Mouse (Mus musculus) inflammation-experienced regulatory T-cells, adult 6 months (primary cell): Measurements from ENCODE around the gene Polr2l. TPM values are rescaled to one million over a fixed set of nuclear protein-coding genes. Genes with fewer than 3 reads are reported as not detected.
A peak's percentile ranks its signal among the peaks of the same experiment; 100 is the strongest.
"Not testable (repeated sequence)": the region's sequence is repeated elsewhere in the genome, so short reads cannot be mapped to it uniquely, and the experiment has no call there.

ENCODE experiments used
- ATAC-seq: one replicate; pipeline ENCODE4 v1.8.0; 2017
- polyA plus RNA-seq, 3 experiments: library from polyadenylated mRNA; unstranded; fragments of 100-300 nt; shearing (Covaris generic); gene quantifications; one replicate each; pipeline ENCODE4 v1.2.1; 2017

Gene Polr2l
- polyA plus RNA-seq, 3 experiments from 2014 or later = 15.7 to 24.9 (median 19.9) TPM

GRCm38 (mm10) chr7:141447110-141447991 is 27.6 kb downstream of the Polr2l start, which contains the start of gene Rplp2:
TSS of gene Rplp2 (plus strand) at chr7:141447370.
- ATAC-seq = peak; percentile 89

GRCm38 (mm10) chr7:141446374-141446773 is 28.6 kb downstream of the Polr2l start:
- not testable (repeated sequence) for ATAC-seq

GRCm38 (mm10) chr7:141443828-141444237 is 31.1 kb downstream of the Polr2l start, which contains the start of gene Pidd1:
TSS of gene Pidd1 (minus strand) at chr7:141444025.
- peak; percentile 36 for ATAC-seq

- ATAC-seq = no peak
These were observed 31.7 kb downstream of the Polr2l start for GRCm38 (mm10) chr7:141443081-141443821.

- no peak for ATAC-seq
These were observed 32.7 kb downstream of the Polr2l start for GRCm38 (mm10) chr7:141442199-141442598.

- ATAC-seq = no peak
These were observed 33.5 kb downstream of the Polr2l start for GRCm38 (mm10) chr7:141441460-141441859.

GRCm38 (mm10) chr7:141440613-141441012 is 34.3 kb downstream of the Polr2l start:
- ATAC-seq = no peak

GRCm38 (mm10) chr7:141439811-141440210 is 35.1 kb downstream of the Polr2l start:
- ATAC-seq = no peak

- ATAC-seq = no peak
These were observed 35.7 kb downstream of the Polr2l start for GRCm38 (mm10) chr7:141439140-141439679.

GRCm38 (mm10) chr7:141438201-141438968 is 36.5 kb downstream of the Polr2l start:
- no peak for ATAC-seq

GRCm38 (mm10) chr7:141437178-141438120 is 37.5 kb downstream of the Polr2l start, which contains the start of gene Slc25a22:
TSS of gene Slc25a22 (minus strand) at chr7:141437892.
- ATAC-seq = peak; percentile 84

- no peak for ATAC-seq
These were observed 38.4 kb downstream of the Polr2l start for GRCm38 (mm10) chr7:141436523-141436892.

GRCm38 (mm10) chr7:141435856-141436522 is 38.9 kb downstream of the Polr2l start:
- ATAC-seq = no peak

GRCm38 (mm10) chr7:141435129-141435855 is 39.6 kb downstream of the Polr2l start:
- peak; percentile 63 for ATAC-seq

GRCm38 (mm10) chr7:141434464-141434863 is 40.5 kb downstream of the Polr2l start:
- no peak for ATAC-seq

- no peak for ATAC-seq
These were observed 41.2 kb downstream of the Polr2l start for GRCm38 (mm10) chr7:141433517-141434400.

- no peak for ATAC-seq
These were observed 42.0 kb downstream of the Polr2l start for GRCm38 (mm10) chr7:141432741-141433516.

- no peak for ATAC-seq
These were observed 42.7 kb downstream of the Polr2l start for GRCm38 (mm10) chr7:141432186-141432611.
